Mouse (Mus musculus): Measurements from ENCODE around the gene Col8a2.

The Col8a2 gene

GRCm38 (mm10) chr4:126260520-126261201, 25.9 kb upstream of the Col8a2 start:
- 25% methylated on average over 10 of the region's 10 CpGs for WGBS

- 62% methylated on average over 6 of the region's 6 CpGs for WGBS
Observed at GRCm38 (mm10) chr4:126261266-126261665, 25.3 kb upstream of the Col8a2 start.

GRCm38 (mm10) chr4:126261675-126262074, 24.9 kb upstream of the Col8a2 start:
- WGBS = 22% methylated on average over 7 of the region's 7 CpGs

- WGBS = under 1% methylated on average over 46 of the region's 46 CpGs
Observed at GRCm38 (mm10) chr4:126262119-126262807, 24.3 kb upstream of the Col8a2 start, which contains the start of gene Trappc3. Gene Trappc3, plus strand, starts transcription at chr4:126262325.

- WGBS = 43% methylated on average over 3 of the region's 3 CpGs
Observed at GRCm38 (mm10) chr4:126269292-126269691, 17.3 kb upstream of the Col8a2 start.

- WGBS = 57% methylated on average over 13 of the region's 13 CpGs
Observed at GRCm38 (mm10) chr4:126273753-126274152, 12.8 kb upstream of the Col8a2 start.

- WGBS = 89% methylated on average over 4 of the region's 4 CpGs
Observed at GRCm38 (mm10) chr4:126275081-126275480, 11.5 kb upstream of the Col8a2 start.

GRCm38 (mm10) chr4:126275681-126276131, 10.9 kb upstream of the Col8a2 start:
- 65% methylated on average over 13 of the region's 13 CpGs for WGBS

- 27% methylated on average over 13 of the region's 13 CpGs for WGBS
Observed at GRCm38 (mm10) chr4:126277906-126278564, 8.6 kb upstream of the Col8a2 start.

GRCm38 (mm10) chr4:126278565-126278915, 8.1 kb upstream of the Col8a2 start:
- 44% methylated on average over 9 of the region's 9 CpGs for WGBS

GRCm38 (mm10) chr4:126278961-126279360, 7.6 kb upstream of the Col8a2 start:
- 77% methylated on average over 9 of the region's 9 CpGs for WGBS

GRCm38 (mm10) chr4:126281706-126282105, 4.9 kb upstream of the Col8a2 start:
- WGBS = 86% methylated on average over 9 of the region's 9 CpGs

- 92% methylated on average over 8 of the region's 8 CpGs for whole genome bisulfite sequencing
Observed at GRCm38 (mm10) chr4:126283582-126283981, 3.0 kb upstream of the Col8a2 start.

GRCm38 (mm10) chr4:126287302-126287995, 856 bp downstream of the Col8a2 start:
- 37% methylated on average over 11 of the region's 11 CpGs for WGBS

GRCm38 (mm10) chr4:126288085-126288666, 1.6 kb downstream of the Col8a2 start:
- WGBS = 59% methylated on average over 17 of the region's 17 CpGs

- 91% methylated on average over 8 of the region's 8 CpGs for WGBS
Observed at GRCm38 (mm10) chr4:126290314-126290713, 3.7 kb downstream of the Col8a2 start.

GRCm38 (mm10) chr4:126291196-126291595, 4.6 kb downstream of the Col8a2 start:
- 46% methylated on average over 13 of the region's 13 CpGs for WGBS

GRCm38 (mm10) chr4:126295152-126295551, 8.6 kb downstream of the Col8a2 start:
- 89% methylated on average over 6 of the region's 6 CpGs for WGBS

- WGBS = 54% methylated on average over 4 of the region's 4 CpGs
Observed at GRCm38 (mm10) chr4:126295937-126296336, 9.3 kb downstream of the Col8a2 start.

GRCm38 (mm10) chr4:126296617-126297101, 10.1 kb downstream of the Col8a2 start:
- 2% methylated on average over 34 of the region's 34 CpGs for WGBS

GRCm38 (mm10) chr4:126300916-126301583, 14.5 kb downstream of the Col8a2 start:
- WGBS = 3% methylated on average over 46 of the region's 50 CpGs
